Comparison of ENCODE assay signal across 8 mouse cellular contexts in the genomic region with DNA sequence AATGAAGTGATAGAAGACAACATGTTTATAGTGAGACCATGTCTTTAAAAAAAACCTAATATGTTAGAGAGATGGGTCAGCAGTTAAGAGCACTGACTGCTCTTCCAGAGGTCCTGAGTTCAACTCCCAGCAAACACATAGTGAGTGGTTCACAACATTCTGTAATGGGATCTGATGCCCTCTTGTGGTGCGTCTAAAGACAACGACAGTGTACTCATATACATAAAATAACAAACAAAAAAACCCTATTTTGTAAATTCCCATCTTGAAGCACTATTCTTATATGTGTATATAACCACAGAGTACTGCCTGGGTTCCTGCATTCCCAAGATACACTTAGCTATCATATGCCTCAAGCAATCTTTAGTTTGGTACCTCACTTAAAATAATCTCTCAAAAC. TPM values are rescaled to one million over a fixed set of nuclear protein-coding genes. Genes with fewer than 3 reads are reported as not detected.
A peak's percentile ranks its signal among the peaks of the same experiment; 100 is the strongest.
DNase-seq lines count a peak whose midpoint lies in the region; ATAC-seq and TF ChIP-seq lines count a peak whose summit lies in the region.
"Not testable (repeated sequence)": the region's sequence is repeated elsewhere in the genome, so short reads cannot be mapped to it uniquely, and the experiment has no call there.

No protein-coding gene starts in this region.

- not testable (repeated sequence) for H3K4me1 ChIP-seq in embryonic facial prominence, embryonic 13.5 days; heart, embryonic 15.5 days (replicated peaks); kidney, embryonic 15.5 days; midbrain, embryonic 15.5 days; stomach, postnatal 0 days (replicated peaks; ENCODE audit: control insufficient read depth, insufficient read depth)
- peaks cover 22% of the 10 kb centered on the region for H3K4me1 ChIP-seq in liver, embryonic 15.5 days (replicated peaks)

- H3K4me2 ChIP-seq in embryonic facial prominence, embryonic 13.5 days = peak overlapping the region; percentile 63
- H3K4me2 ChIP-seq in heart, embryonic 15.5 days = peak overlapping the region; percentile 21; the same call in 1 of the 2 replicates
- H3K4me2 ChIP-seq in kidney, embryonic 15.5 days = peak overlapping the region; percentile 25
- peak overlapping the region; percentile 80 for H3K4me2 ChIP-seq in liver, embryonic 15.5 days
- peak overlapping the region; percentile 16; the same call in 1 of the 2 replicates for H3K4me2 ChIP-seq in midbrain, embryonic 15.5 days
- not testable (repeated sequence) for H3K4me2 ChIP-seq in stomach, postnatal 0 days (replicated peaks; ENCODE audit: low read depth)

- H3K4me3 ChIP-seq in embryonic facial prominence, embryonic 13.5 days = peak overlapping the region; percentile 4; the same call in 1 of the 2 replicates
- H3K4me3 ChIP-seq in heart, embryonic 15.5 days; kidney, embryonic 15.5 days (replicated peaks); midbrain, embryonic 15.5 days; stomach, postnatal 0 days (ENCODE audit: low read depth, low read length): not testable (repeated sequence)
- H3K4me3 ChIP-seq in liver, embryonic 15.5 days (replicated peaks) = peak overlapping the region; percentile 82

- peak; percentile 58 for TF ChIP-seq CTCF in stomach, postnatal 0 days (IDR thresholded peaks at IDR 0.05; ENCODE audit: low read depth)

- H3K9ac ChIP-seq in embryonic facial prominence, embryonic 13.5 days; heart, embryonic 15.5 days; kidney, embryonic 15.5 days; liver, embryonic 15.5 days; midbrain, embryonic 15.5 days; stomach, postnatal 0 days (ENCODE audit: low read length): not testable (repeated sequence)

- peak; percentile 60 for DNase-seq in 3T3-L1 (ENCODE audit: low read depth, low spot score)
- DNase-seq in NIH3T3 (ENCODE audit: low read depth) = peak; percentile 57
- DNase-seq in stomach, postnatal 0 days (ENCODE audit: low spot score) = not testable (repeated sequence)

- ATAC-seq in embryonic facial prominence, embryonic 13.5 days (ENCODE audit: insufficient number of reproducible peaks, insufficient read depth, low FRiP score, low TSS enrichment, low read depth); heart, embryonic 15.5 days (replicated peaks; ENCODE audit: insufficient number of reproducible peaks, insufficient read depth, low FRiP score, low read depth); kidney, embryonic 15.5 days (replicated peaks; ENCODE audit: low FRiP score); liver, embryonic 15.5 days (ENCODE audit: insufficient read depth); midbrain, embryonic 15.5 days (replicated peaks); stomach, postnatal 0 days (ENCODE audit: low FRiP score, low TSS enrichment): not testable (repeated sequence)

- not testable (repeated sequence) for TF ChIP-seq EP300 in stomach, postnatal 0 days (optimal IDR thresholded peaks at IDR 0.05)

- not testable (repeated sequence) for H3K9me3 ChIP-seq in embryonic facial prominence, embryonic 13.5 days; heart, embryonic 15.5 days (replicated peaks); kidney, embryonic 15.5 days (replicated peaks); liver, embryonic 15.5 days (replicated peaks); midbrain, embryonic 15.5 days; stomach, postnatal 0 days (ENCODE audit: control insufficient read depth, low read length)

- H3K27me3 ChIP-seq in embryonic facial prominence, embryonic 13.5 days; heart, embryonic 15.5 days; kidney, embryonic 15.5 days; liver, embryonic 15.5 days; midbrain, embryonic 15.5 days (replicated peaks); stomach, postnatal 0 days (ENCODE audit: control insufficient read depth, insufficient read depth, low read length): not testable (repeated sequence)

- not testable (repeated sequence) for H3K27ac ChIP-seq in embryonic facial prominence, embryonic 13.5 days; heart, embryonic 15.5 days; kidney, embryonic 15.5 days; liver, embryonic 15.5 days (replicated peaks); midbrain, embryonic 15.5 days; stomach, postnatal 0 days (replicated peaks)

- 45% methylated on average over 2 of the region's 2 CpGs for WGBS in embryonic facial prominence, embryonic 13.5 days
- WGBS in heart, embryonic 15.5 days = 39% methylated on average over 2 of the region's 2 CpGs
- WGBS in kidney, embryonic 15.5 days = 49% methylated on average over 2 of the region's 2 CpGs
- 18% methylated on average over 2 of the region's 2 CpGs for WGBS in liver, embryonic 15.5 days (ENCODE audit: insufficient replicate concordance)
- 41% methylated on average over 2 of the region's 2 CpGs for WGBS in midbrain, embryonic 15.5 days
- 41% methylated on average over 2 of the region's 2 CpGs for WGBS in stomach, postnatal 0 days

- H3K36me3 ChIP-seq in embryonic facial prominence, embryonic 13.5 days; heart, embryonic 15.5 days; kidney, embryonic 15.5 days; liver, embryonic 15.5 days (replicated peaks); midbrain, embryonic 15.5 days (replicated peaks); stomach, postnatal 0 days (ENCODE audit: control insufficient read depth, insufficient read depth, low read length): not testable (repeated sequence)

RNA-seq across cellular contexts. Expression of a gene that starts 1.2 kb away (rescaled TPM):
- 41.9 and 43.2 TPM in 2 replicates for polyA plus RNA-seq in embryonic facial prominence, embryonic 13.5 days (2015; fragmentation: Nextera tagmentation; extraction: Ambion mirVana)
- polyA plus RNA-seq in heart, embryonic 15.5 days (2015; fragmentation: Nextera tagmentation; extraction: Ambion mirVana) = 21.7 and 27.2 TPM in 2 replicates
- 38.2 and 40.1 TPM in 2 replicates for polyA plus RNA-seq in kidney, embryonic 15.5 days (2015; fragmentation: Nextera tagmentation; extraction: Ambion mirVana)
- 30.8 and 31.5 TPM in 2 replicates for polyA plus RNA-seq in liver, embryonic 15.5 days (2015; fragmentation: Nextera tagmentation; extraction: Ambion mirVana)
- 36.8 and 38.4 TPM in 2 replicates for polyA plus RNA-seq in midbrain, embryonic 15.5 days (2015; fragmentation: Nextera tagmentation; extraction: Ambion mirVana)
- 9.8 and 11.2 TPM in 2 replicates for polyA plus RNA-seq in stomach, postnatal 0 days (2015; fragmentation: Nextera tagmentation; extraction: Ambion mirVana)

RNA-seq across cellular contexts. Expression of a gene that starts 1.4 kb away (rescaled TPM):
- 160 and 180 TPM in 2 replicates for polyA plus RNA-seq in embryonic facial prominence, embryonic 13.5 days (2015; fragmentation: Nextera tagmentation; extraction: Ambion mirVana)
- polyA plus RNA-seq in heart, embryonic 15.5 days (2015; fragmentation: Nextera tagmentation; extraction: Ambion mirVana) = 118 and 127 TPM in 2 replicates
- polyA plus RNA-seq in kidney, embryonic 15.5 days (2015; fragmentation: Nextera tagmentation; extraction: Ambion mirVana) = 165 and 189 TPM in 2 replicates
- 70.0 and 77.5 TPM in 2 replicates for polyA plus RNA-seq in liver, embryonic 15.5 days (2015; fragmentation: Nextera tagmentation; extraction: Ambion mirVana)
- 173 and 176 TPM in 2 replicates for polyA plus RNA-seq in midbrain, embryonic 15.5 days (2015; fragmentation: Nextera tagmentation; extraction: Ambion mirVana)
- polyA plus RNA-seq in stomach, postnatal 0 days (2015; fragmentation: Nextera tagmentation; extraction: Ambion mirVana) = 123 and 124 TPM in 2 replicates

RNA-seq across cellular contexts. Expression of a gene that starts 45.6 kb away (rescaled TPM):
- 24.7 and 27.8 TPM in 2 replicates for polyA plus RNA-seq in embryonic facial prominence, embryonic 13.5 days (2015; fragmentation: Nextera tagmentation; extraction: Ambion mirVana)
- polyA plus RNA-seq in heart, embryonic 15.5 days (2015; fragmentation: Nextera tagmentation; extraction: Ambion mirVana) = 20.0 and 22.2 TPM in 2 replicates
- 15.7 and 16.0 TPM in 2 replicates for polyA plus RNA-seq in kidney, embryonic 15.5 days (2015; fragmentation: Nextera tagmentation; extraction: Ambion mirVana)
- polyA plus RNA-seq in liver, embryonic 15.5 days (2015; fragmentation: Nextera tagmentation; extraction: Ambion mirVana) = 7.6 and 7.8 TPM in 2 replicates
- polyA plus RNA-seq in midbrain, embryonic 15.5 days (2015; fragmentation: Nextera tagmentation; extraction: Ambion mirVana) = 61.0 and 65.1 TPM in 2 replicates
- polyA plus RNA-seq in stomach, postnatal 0 days (2015; fragmentation: Nextera tagmentation; extraction: Ambion mirVana) = 28.1 and 30.2 TPM in 2 replicates
